Mouse (Mus musculus): ENCODE measurements around the gene Sufu. TPM values are rescaled to one million over a fixed set of nuclear protein-coding genes. Genes with fewer than 3 reads are reported as not detected.

The Sufu gene
- polyA plus RNA-seq, 1 experiment from 2014 or later, result 29.1 TPM

DNA sequence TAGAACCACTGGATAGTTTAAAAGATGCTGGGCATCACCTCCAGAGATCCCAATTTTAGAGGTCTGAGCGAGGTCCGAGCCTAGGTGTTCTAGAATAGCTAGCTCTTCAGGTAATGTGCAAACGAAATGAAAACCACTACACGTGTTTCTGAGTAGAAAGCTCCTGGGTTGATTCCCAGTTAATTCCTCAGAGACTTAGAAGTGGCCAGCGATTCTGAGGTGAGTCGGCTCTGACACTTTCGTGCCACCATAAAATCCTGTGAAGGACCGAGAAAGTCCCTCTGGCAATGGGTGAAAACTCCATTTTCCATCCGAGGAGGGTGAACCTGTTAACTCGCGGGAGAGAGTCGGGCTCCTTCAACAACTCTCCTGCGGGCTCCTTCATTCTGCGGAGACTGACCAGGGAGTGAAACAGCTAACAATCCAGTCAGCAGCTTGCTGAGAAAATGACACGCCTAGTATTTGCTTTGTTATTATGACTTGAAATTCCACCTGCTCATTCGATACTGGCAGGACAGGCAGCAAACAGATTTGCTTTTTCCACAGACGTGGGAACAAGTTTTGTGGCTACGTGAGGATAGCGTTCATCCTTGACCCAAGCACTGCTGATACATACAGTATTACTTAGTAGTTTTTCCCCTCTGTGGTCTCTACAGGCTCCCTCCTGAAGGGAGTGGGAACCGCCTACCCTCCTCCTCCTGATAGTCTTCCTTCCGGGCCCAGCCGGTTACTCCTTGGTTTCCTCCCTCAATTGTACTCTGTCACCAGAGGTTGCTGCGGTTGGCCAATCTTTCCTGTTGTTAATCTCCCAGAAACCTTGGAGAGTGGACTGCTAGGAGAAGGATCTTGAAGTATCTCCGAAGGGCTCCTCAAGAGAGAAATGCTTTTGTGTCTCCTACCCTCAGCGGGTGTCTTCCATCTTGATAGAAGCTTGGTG, 39.1 kb upstream of the Sufu start:
- WGBS, result 19% methylated on average over 25 of the region's 25 CpGs
- Histone ChIP-seq H3K9me3 (ENCODE audit: control insufficient read depth, low read length) (no peaks in the 10 kb centered on the region), H3K4me1 (ENCODE audit: control insufficient read depth, insufficient read depth, low read length) (0 out of 2 replicates have a peak, but pooled peaks cover 4% of the 10 kb centered on the region), H3K27ac (replicated peaks; ENCODE audit: low read depth, low read length) (no peak overlapping the region), H3K36me3 (ENCODE audit: control insufficient read depth, insufficient read depth, low read length) (no peaks in the 10 kb centered on the region), H3K4me3 (replicated peaks; ENCODE audit: low read depth, low read length) (peak overlapping the region; percentile 42), H3K27me3 (ENCODE audit: control insufficient read depth, insufficient read depth, low read length) (peaks cover 9% of the 10 kb centered on the region; the same call in 1 of the 2 replicates), H3K4me2 (ENCODE audit: low read length) (peak overlapping the region; percentile 69), H3K9ac (replicated peaks; ENCODE audit: low read length) (peak overlapping the region; percentile 57)
- ATAC-seq (ENCODE audit: low FRiP score, low TSS enrichment), result no peak
- DNase-seq, result no peak

DNA sequence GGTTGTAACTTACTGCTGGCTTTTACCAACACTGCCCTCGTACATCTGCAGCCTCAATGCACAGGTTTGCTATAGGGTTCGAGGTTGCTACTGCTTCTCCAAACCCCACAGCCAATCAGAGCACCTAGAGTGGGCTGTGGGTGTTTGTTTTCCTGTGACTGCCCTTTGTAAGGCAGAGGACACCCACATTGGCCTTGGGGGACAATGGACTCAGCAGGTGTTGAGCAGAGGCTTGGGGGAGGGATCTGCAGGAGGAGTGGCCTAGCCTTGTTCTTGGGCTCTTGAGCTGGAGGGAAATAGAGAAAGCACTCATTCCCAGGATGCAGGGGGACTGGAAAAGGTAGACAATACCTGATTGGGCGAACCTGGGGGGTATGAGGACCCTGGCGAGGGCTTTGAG, 38.3 kb upstream of the Sufu start:
- H3K4me2 ChIP-seq (ENCODE audit: low read length), result no peak overlapping the region
- WGBS, result 63% methylated on average over 4 of the region's 4 CpGs
- no peak for DNase-seq

DNA sequence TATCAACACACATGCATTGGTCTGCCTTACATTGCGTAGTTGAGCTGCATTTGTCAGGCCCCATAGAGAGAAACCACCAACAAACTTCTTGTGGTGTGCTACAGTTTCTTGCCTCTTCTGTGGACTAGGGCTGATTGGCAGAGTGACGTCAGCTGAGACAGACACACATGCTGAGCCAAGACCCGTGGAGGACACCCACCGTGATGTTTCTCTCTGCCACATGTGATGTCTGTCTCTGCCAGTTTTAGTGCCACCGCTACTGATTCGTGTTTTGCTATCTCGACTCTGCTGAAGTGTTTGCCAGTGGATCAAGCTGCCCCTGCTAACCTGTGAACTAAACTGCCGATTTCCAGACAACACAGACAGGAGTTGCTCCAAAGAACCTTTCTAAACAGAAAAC, 34.6 kb upstream of the Sufu start:
- Histone ChIP-seq H3K4me3 (replicated peaks; ENCODE audit: low read depth, low read length) (no peak overlapping the region), H3K9me3 (ENCODE audit: control insufficient read depth, low read length) (no peaks in the 10 kb centered on the region), H3K36me3 (ENCODE audit: control insufficient read depth, insufficient read depth, low read length) (no peaks in the 10 kb centered on the region), H3K4me1 (ENCODE audit: control insufficient read depth, insufficient read depth, low read length) (0 out of 2 replicates have a peak, but pooled peaks cover 4% of the 10 kb centered on the region), H3K27ac (replicated peaks; ENCODE audit: low read depth, low read length) (no peak overlapping the region), H3K4me2 (ENCODE audit: low read length) (no peak overlapping the region), H3K9ac (replicated peaks; ENCODE audit: low read length) (no peak overlapping the region), H3K27me3 (ENCODE audit: control insufficient read depth, insufficient read depth, low read length) (peaks cover 9% of the 10 kb centered on the region; the same call in 1 of the 2 replicates)
- DNase-seq (no peak), ATAC-seq (ENCODE audit: low FRiP score, low TSS enrichment) (no peak)
- WGBS, result 91% methylated on average over 8 of the region's 8 CpGs

More for the DNA sequence above, 38.3 kb upstream of the Sufu start:
- H3K9me3 ChIP-seq (ENCODE audit: control insufficient read depth, low read length), result no peaks in the 10 kb centered on the region
- 0 out of 2 replicates have a peak, but pooled peaks cover 4% of the 10 kb centered on the region for H3K4me1 ChIP-seq (ENCODE audit: control insufficient read depth, insufficient read depth, low read length)
- no peaks in the 10 kb centered on the region for H3K36me3 ChIP-seq (ENCODE audit: control insufficient read depth, insufficient read depth, low read length)
- H3K4me3 ChIP-seq (replicated peaks; ENCODE audit: low read depth, low read length), result no peak overlapping the region
- ATAC-seq (ENCODE audit: low FRiP score, low TSS enrichment), result no peak
- H3K9ac ChIP-seq (replicated peaks; ENCODE audit: low read length), result no peak overlapping the region
- H3K27ac ChIP-seq (replicated peaks; ENCODE audit: low read depth, low read length), result no peak overlapping the region
- peaks cover 9% of the 10 kb centered on the region; the same call in 1 of the 2 replicates for H3K27me3 ChIP-seq (ENCODE audit: control insufficient read depth, insufficient read depth, low read length)

- WGBS, result 91% methylated on average over 11 of the region's 11 CpGs
- no peak for ATAC-seq (ENCODE audit: low FRiP score, low TSS enrichment)
Measured at GRCm38 (mm10) chr19:46363294-46364009, 33.2 kb upstream of the Sufu start.

DNA sequence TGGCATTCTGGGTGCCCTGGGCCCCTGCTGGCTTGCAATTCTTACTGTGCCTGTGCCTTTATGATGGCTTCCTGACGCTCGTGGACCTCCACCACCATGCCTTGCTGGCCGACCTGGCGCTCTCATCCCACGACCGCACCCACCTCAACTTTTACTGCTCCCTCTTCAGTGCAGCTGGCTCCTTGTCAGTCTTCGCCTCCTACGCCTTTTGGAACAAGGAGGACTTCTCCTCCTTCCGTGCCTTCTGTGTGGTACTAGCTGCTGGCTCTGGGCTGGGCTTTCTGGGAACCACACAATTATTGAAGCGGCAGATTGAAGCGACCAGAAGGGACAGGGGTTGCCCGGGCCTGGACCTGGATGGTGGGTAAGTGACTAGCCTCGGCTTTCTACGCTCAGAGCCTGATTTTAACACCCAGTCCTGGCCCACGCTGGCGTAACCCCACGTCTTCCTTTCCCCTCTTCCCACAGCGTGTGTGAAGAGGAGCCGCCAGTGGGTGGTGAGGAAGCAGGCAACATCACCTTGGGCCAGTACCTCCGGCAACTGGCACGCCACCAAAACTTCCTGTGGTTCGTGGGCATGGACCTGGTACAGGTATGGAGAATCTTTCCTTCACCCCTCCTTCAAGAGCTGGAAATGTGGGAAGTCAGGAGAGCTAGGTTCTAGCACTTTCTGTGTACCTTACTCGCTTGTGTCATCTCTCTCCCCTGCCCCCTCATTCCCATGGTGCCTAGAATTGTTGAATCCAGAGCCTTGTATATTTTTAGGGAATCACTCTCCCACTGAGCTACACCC, 28.7 kb upstream of the Sufu start:
- H3K4me3 ChIP-seq (replicated peaks; ENCODE audit: low read depth, low read length), result no peak overlapping the region
- no peaks in the 10 kb centered on the region for H3K36me3 ChIP-seq (ENCODE audit: control insufficient read depth, insufficient read depth, low read length)
- DNase-seq (no peak), ATAC-seq (ENCODE audit: low FRiP score, low TSS enrichment) (no peak)
- H3K27ac ChIP-seq (replicated peaks; ENCODE audit: low read depth, low read length), result no peak overlapping the region
- 89% methylated on average over 23 of the region's 23 CpGs for WGBS
- no peaks in the 10 kb centered on the region for H3K4me1 ChIP-seq (ENCODE audit: control insufficient read depth, insufficient read depth, low read length)
- no peaks in the 10 kb centered on the region for H3K27me3 ChIP-seq (ENCODE audit: control insufficient read depth, insufficient read depth, low read length)
- no peak overlapping the region for H3K4me2 ChIP-seq (ENCODE audit: low read length)
- H3K9me3 ChIP-seq (ENCODE audit: control insufficient read depth, low read length), result no peaks in the 10 kb centered on the region
- H3K9ac ChIP-seq (replicated peaks; ENCODE audit: low read length), result no peak overlapping the region

More at GRCm38 (mm10) chr19:46363294-46364009, 33.2 kb upstream of the Sufu start:
- no peak overlapping the region for H3K27ac ChIP-seq (replicated peaks; ENCODE audit: low read depth, low read length)
- H3K4me1 ChIP-seq (ENCODE audit: control insufficient read depth, insufficient read depth, low read length), result no peaks in the 10 kb centered on the region
- H3K36me3 ChIP-seq (ENCODE audit: control insufficient read depth, insufficient read depth, low read length), result no peaks in the 10 kb centered on the region
- no peak for DNase-seq
- H3K4me2 ChIP-seq (ENCODE audit: low read length), result no peak overlapping the region
- no peak overlapping the region for H3K4me3 ChIP-seq (replicated peaks; ENCODE audit: low read depth, low read length)
- no peaks in the 10 kb centered on the region for H3K27me3 ChIP-seq (ENCODE audit: control insufficient read depth, insufficient read depth, low read length)
- H3K9me3 ChIP-seq (ENCODE audit: control insufficient read depth, low read length), result no peaks in the 10 kb centered on the region
- no peak overlapping the region for H3K9ac ChIP-seq (replicated peaks; ENCODE audit: low read length)

- Histone ChIP-seq H3K27ac (replicated peaks; ENCODE audit: low read depth, low read length) (no peak overlapping the region), H3K4me1 (ENCODE audit: control insufficient read depth, insufficient read depth, low read length) (no peaks in the 10 kb centered on the region), H3K4me3 (replicated peaks; ENCODE audit: low read depth, low read length) (no peak overlapping the region), H3K27me3 (ENCODE audit: control insufficient read depth, insufficient read depth, low read length) (no peaks in the 10 kb centered on the region), H3K9ac (replicated peaks; ENCODE audit: low read length) (no peak overlapping the region), H3K9me3 (ENCODE audit: control insufficient read depth, low read length) (no peaks in the 10 kb centered on the region), H3K4me2 (ENCODE audit: low read length) (no peak overlapping the region), H3K36me3 (ENCODE audit: control insufficient read depth, insufficient read depth, low read length) (no peaks in the 10 kb centered on the region)
- ATAC-seq (ENCODE audit: low FRiP score, low TSS enrichment) (no peak), DNase-seq (peak; percentile 73)
- WGBS, result 36% methylated on average over 4 of the region's 4 CpGs
Measured at GRCm38 (mm10) chr19:46369204-46369603, 27.5 kb upstream of the Sufu start.

DNA sequence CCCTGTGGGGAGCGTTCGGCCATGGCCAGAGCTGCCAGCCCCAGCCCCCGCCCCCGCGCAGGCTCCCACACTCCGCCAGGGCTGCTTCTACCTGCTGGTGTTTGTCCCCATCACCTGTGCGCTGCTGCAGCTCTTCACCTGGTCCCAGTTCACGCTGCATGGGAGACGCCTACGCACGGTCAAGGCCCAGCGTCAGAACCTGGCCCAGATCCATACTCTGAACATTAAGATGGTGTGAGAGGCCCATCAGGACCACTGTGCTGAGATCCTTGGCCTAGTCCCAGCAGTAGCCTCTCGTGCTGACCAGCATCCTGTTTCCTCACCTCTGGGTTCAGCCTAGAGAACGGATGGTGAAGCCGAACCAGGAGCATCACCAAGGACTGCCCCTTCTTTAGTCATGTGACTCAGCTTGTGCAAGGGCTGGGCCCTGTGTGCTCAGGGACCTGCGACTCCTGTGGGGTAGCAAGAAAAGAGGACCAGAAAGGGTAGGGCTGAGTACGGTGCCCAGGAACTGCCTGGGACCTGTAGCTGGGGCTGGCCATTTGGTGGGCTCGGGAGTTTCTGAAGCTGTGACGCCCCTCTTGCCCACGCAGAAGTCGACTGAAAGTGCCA, 22.1 kb upstream of the Sufu start:
- no peak overlapping the region for H3K9ac ChIP-seq (replicated peaks; ENCODE audit: low read length)
- no peak overlapping the region for H3K4me3 ChIP-seq (replicated peaks; ENCODE audit: low read depth, low read length)
- no peak overlapping the region for H3K4me2 ChIP-seq (ENCODE audit: low read length)
- H3K36me3 ChIP-seq (ENCODE audit: control insufficient read depth, insufficient read depth, low read length), result peaks cover 36% of the 10 kb centered on the region
- H3K9me3 ChIP-seq (ENCODE audit: control insufficient read depth, low read length), result no peaks in the 10 kb centered on the region
- no peak overlapping the region for H3K27ac ChIP-seq (replicated peaks; ENCODE audit: low read depth, low read length)
- DNase-seq (no peak), ATAC-seq (ENCODE audit: low FRiP score, low TSS enrichment) (no peak; the same call in 1 of the 2 replicates)
- 44% methylated on average over 21 of the region's 21 CpGs for WGBS
- no peaks in the 10 kb centered on the region for H3K4me1 ChIP-seq (ENCODE audit: control insufficient read depth, insufficient read depth, low read length)
- H3K27me3 ChIP-seq (ENCODE audit: control insufficient read depth, insufficient read depth, low read length), result no peaks in the 10 kb centered on the region

GRCm38 (mm10) chr19:46375489-46375888, 21.2 kb upstream of the Sufu start:
- H3K27ac ChIP-seq (replicated peaks; ENCODE audit: low read depth, low read length), result no peak overlapping the region
- no peak overlapping the region for H3K4me3 ChIP-seq (replicated peaks; ENCODE audit: low read depth, low read length)
- H3K9ac ChIP-seq (replicated peaks; ENCODE audit: low read length), result no peak overlapping the region

More at GRCm38 (mm10) chr19:46375489-46375888, 21.2 kb upstream of the Sufu start:
- Histone ChIP-seq H3K4me2 (ENCODE audit: low read length) (no peak overlapping the region), H3K4me1 (ENCODE audit: control insufficient read depth, insufficient read depth, low read length) (no peaks in the 10 kb centered on the region), H3K27me3 (ENCODE audit: control insufficient read depth, insufficient read depth, low read length) (no peaks in the 10 kb centered on the region), H3K36me3 (ENCODE audit: control insufficient read depth, insufficient read depth, low read length) (peaks cover 45% of the 10 kb centered on the region), H3K9me3 (ENCODE audit: control insufficient read depth, low read length) (no peaks in the 10 kb centered on the region)
- DNase-seq (peak; percentile 41), ATAC-seq (ENCODE audit: low FRiP score, low TSS enrichment) (no peak)
- WGBS, result 65% methylated on average over 5 of the region's 5 CpGs

All from midbrain, embryonic 14.5 days (tissue).